Mouse (Mus musculus) liver, embryonic 15.5 days (tissue): ENCODE data around the gene Crnkl1. TPM values are rescaled to one million over a fixed set of nuclear protein-coding genes. Genes with fewer than 3 reads are reported as not detected.
A peak's percentile ranks its signal among the peaks of the same experiment; 100 is the strongest.

Source experiments
- ATAC-seq: fragments of 200-750 bp; cut with Nextera tagmentation; 2 replicates; pipeline ENCODE4 v1.8.0; 2017; ENCODE audit warnings: moderate number of reproducible peaks, mild to moderate bottlenecking, moderate library complexity; ENCODE audit not compliant: insufficient read depth
- H3K27ac ChIP-seq: fragments of 300-500 bp; sonication (generic); replicated peaks from 2 replicates; pipeline ENCODE4 v1.5.1; 2015; ENCODE audit warnings: mild to moderate bottlenecking, inconsistent platforms
- H3K27me3 ChIP-seq: fragments of 300-500 bp; sonication (generic); 2 replicates; pipeline ENCODE4 v1.6.1; 2015; ENCODE audit warnings: mild to moderate bottlenecking, inconsistent platforms
- H3K36me3 ChIP-seq: fragments of 300-500 bp; sonication (generic); replicated peaks from 2 replicates; pipeline ENCODE4 v1.6.1; 2015; ENCODE audit warnings: moderate library complexity, mild to moderate bottlenecking, inconsistent platforms
- H3K4me1 ChIP-seq: fragments of 300-500 bp; sonication (generic); replicated peaks from 2 replicates; pipeline ENCODE4 v1.6.1; 2015; ENCODE audit warnings: inconsistent platforms
- H3K4me2 ChIP-seq: fragments of 300-500 bp; sonication (generic); 2 replicates; pipeline ENCODE4 v1.6.1; 2015; ENCODE audit warnings: moderate library complexity, mild to moderate bottlenecking, inconsistent platforms
- H3K4me3 ChIP-seq: fragments of 300-500 bp; sonication (generic); replicated peaks from 2 replicates; pipeline ENCODE4 v1.5.1; 2015; ENCODE audit warnings: mild to moderate bottlenecking, inconsistent platforms
- H3K9ac ChIP-seq: fragments of 300-500 bp; sonication (generic); 2 replicates; pipeline ENCODE4 v1.6.1; 2015; ENCODE audit warnings: moderate library complexity, mild to moderate bottlenecking, inconsistent platforms
- H3K9me3 ChIP-seq: fragments of 300-500 bp; sonication (generic); replicated peaks from 2 replicates; pipeline ENCODE4 v1.6.1; 2016; ENCODE audit warnings: inconsistent platforms
- WGBS: fragments of 180-500 bp; shearing (Covaris S2); methylation state at CpG from one replicate; pipeline ENCODE4 v1.1.7; 2015; ENCODE audit warnings: mixed read lengths; ENCODE audit not compliant: insufficient replicate concordance; 5-methylcytosine and 5-hydroxymethylcytosine counted together
- polyA plus RNA-seq: library from polyadenylated mRNA; unstranded; fragments of >200 nt; fragmentation: Nextera tagmentation; extraction: Ambion mirVana; gene quantifications from 2 replicates; pipeline ENCODE4 v1.2.1, GENCODE M21; 2015

Gene Crnkl1
- polyA plus RNA-seq, 1 experiment from 2014 or later: 14.3 TPM

- H3K36me3 ChIP-seq: no peaks in the 10 kb centered on the region; the same call in 1 of the 2 replicates
- no peak overlapping the region for H3K9ac ChIP-seq
- no peaks in the 10 kb centered on the region for H3K9me3 ChIP-seq
- H3K4me2 ChIP-seq: peak overlapping the region; percentile 25; the same call in 1 of the 2 replicates
- H3K4me1 ChIP-seq: 0 out of 2 replicates have a peak, but pooled peaks cover 3% of the 10 kb centered on the region
- H3K27me3 ChIP-seq: no peaks in the 10 kb centered on the region
- 47% methylated on average over 14 of the region's 14 CpGs for WGBS
- peak overlapping the region; percentile 68 for H3K27ac ChIP-seq
- ATAC-seq: peak; percentile 68
- no peak overlapping the region for H3K4me3 ChIP-seq
These were observed 46.7 kb downstream of the Crnkl1 start for GRCm38 (mm10) chr2:145887937-145888765.

- WGBS: 57% methylated on average over 14 of the region's 14 CpGs
- H3K9ac ChIP-seq: no peak overlapping the region
- H3K27ac ChIP-seq: no peak overlapping the region
- 0 out of 2 replicates have a peak, but pooled peaks cover 3% of the 10 kb centered on the region for H3K4me1 ChIP-seq
- no peaks in the 10 kb centered on the region for H3K9me3 ChIP-seq
- H3K4me2 ChIP-seq: no peak overlapping the region
- H3K4me3 ChIP-seq: no peak overlapping the region
- no peaks in the 10 kb centered on the region for H3K27me3 ChIP-seq
- H3K36me3 ChIP-seq: no peaks in the 10 kb centered on the region; the same call in 1 of the 2 replicates
- ATAC-seq: no peak
These were observed 49.7 kb downstream of the Crnkl1 start for GRCm38 (mm10) chr2:145884913-145885785.

- Histone ChIP-seq H3K27ac (no peak overlapping the region; the same call in 1 of the 2 replicates), H3K4me1 (0 out of 2 replicates have a peak, but pooled peaks cover 3% of the 10 kb centered on the region), H3K4me2 (no peak overlapping the region), H3K36me3 (no peaks in the 10 kb centered on the region; the same call in 1 of the 2 replicates), H3K4me3 (no peak overlapping the region), H3K9ac (no peak overlapping the region), H3K9me3 (no peaks in the 10 kb centered on the region), H3K27me3 (no peaks in the 10 kb centered on the region)
- no peak for ATAC-seq
- 25% methylated on average over 17 of the region's 17 CpGs for WGBS
These were observed 50.5 kb downstream of the Crnkl1 start for GRCm38 (mm10) chr2:145884036-145884912.

- Histone ChIP-seq H3K4me3 (no peak overlapping the region), H3K9ac (no peak overlapping the region), H3K4me1 (0 out of 2 replicates have a peak, but pooled peaks cover 3% of the 10 kb centered on the region), H3K4me2 (no peak overlapping the region), H3K9me3 (no peaks in the 10 kb centered on the region), H3K27me3 (no peaks in the 10 kb centered on the region), H3K27ac (no peak overlapping the region), H3K36me3 (no peaks in the 10 kb centered on the region; the same call in 1 of the 2 replicates)
- no peak for ATAC-seq
- WGBS: 7% methylated on average over 2 of the region's 2 CpGs
These were observed 52.4 kb downstream of the Crnkl1 start for GRCm38 (mm10) chr2:145882398-145882797.

- Histone ChIP-seq H3K27me3 (no peaks in the 10 kb centered on the region), H3K9ac (no peak overlapping the region), H3K27ac (no peak overlapping the region), H3K4me3 (no peak overlapping the region), H3K36me3 (no peaks in the 10 kb centered on the region; the same call in 1 of the 2 replicates), H3K4me1 (0 out of 2 replicates have a peak, but pooled peaks cover 3% of the 10 kb centered on the region), H3K9me3 (no peaks in the 10 kb centered on the region), H3K4me2 (no peak overlapping the region)
- no peak for ATAC-seq
- WGBS: 70% methylated on average over 5 of the region's 5 CpGs
These were observed 52.9 kb downstream of the Crnkl1 start for GRCm38 (mm10) chr2:145881932-145882331.

- WGBS: 47% methylated on average over 11 of the region's 11 CpGs
- ATAC-seq: no peak
- no peak overlapping the region for H3K27ac ChIP-seq
These were observed 53.7 kb downstream of the Crnkl1 start for GRCm38 (mm10) chr2:145880887-145881747.

GRCm38 (mm10) chr2:145877191-145877590 lies 57.6 kb downstream of the Crnkl1 start:
- Histone ChIP-seq H3K27me3 (no peaks in the 10 kb centered on the region), H3K9ac (no peak overlapping the region), H3K4me2 (no peak overlapping the region), H3K36me3 (no peaks in the 10 kb centered on the region), H3K4me1 (no peaks in the 10 kb centered on the region), H3K9me3 (no peaks in the 10 kb centered on the region), H3K4me3 (no peak overlapping the region), H3K27ac (no peak overlapping the region)
- no peak for ATAC-seq
- WGBS: 63% methylated on average over 3 of the region's 3 CpGs

More at GRCm38 (mm10) chr2:145880887-145881747, 53.7 kb downstream of the Crnkl1 start:
- no peaks in the 10 kb centered on the region; the same call in 1 of the 2 replicates for H3K36me3 ChIP-seq
- H3K4me2 ChIP-seq: no peak overlapping the region
- H3K9ac ChIP-seq: no peak overlapping the region
- no peaks in the 10 kb centered on the region for H3K9me3 ChIP-seq
- H3K4me3 ChIP-seq: no peak overlapping the region
- H3K4me1 ChIP-seq: 0 out of 2 replicates have a peak, but pooled peaks cover 3% of the 10 kb centered on the region
- H3K27me3 ChIP-seq: no peaks in the 10 kb centered on the region

GRCm38 (mm10) chr2:145874879-145875482 lies 59.8 kb downstream of the Crnkl1 start:
- no peak overlapping the region for H3K27ac ChIP-seq

GRCm38 (mm10) chr2:145873953-145874352 lies 60.9 kb downstream of the Crnkl1 start:
- no peak overlapping the region for H3K27ac ChIP-seq
- H3K36me3 ChIP-seq: no peaks in the 10 kb centered on the region
- H3K4me3 ChIP-seq: no peak overlapping the region
- H3K27me3 ChIP-seq: no peaks in the 10 kb centered on the region
- WGBS: 60% methylated on average over 1 of the region's 1 CpGs
- no peak overlapping the region for H3K4me2 ChIP-seq
- no peak overlapping the region for H3K9ac ChIP-seq
- no peaks in the 10 kb centered on the region for H3K4me1 ChIP-seq
- no peaks in the 10 kb centered on the region for H3K9me3 ChIP-seq
- ATAC-seq: no peak

More at GRCm38 (mm10) chr2:145874879-145875482, 59.8 kb downstream of the Crnkl1 start:
- Histone ChIP-seq H3K4me3 (no peak overlapping the region), H3K36me3 (no peaks in the 10 kb centered on the region), H3K27me3 (no peaks in the 10 kb centered on the region), H3K4me2 (no peak overlapping the region), H3K4me1 (no peaks in the 10 kb centered on the region), H3K9ac (no peak overlapping the region), H3K9me3 (no peaks in the 10 kb centered on the region)
- no peak for ATAC-seq
- WGBS: 46% methylated on average over 3 of the region's 3 CpGs
